Mouse (Mus musculus): Measurements from ENCODE around the gene Aoc2.
A peak's percentile ranks its signal among the peaks of the same experiment; 100 is the strongest.

The Aoc2 gene

DNA sequence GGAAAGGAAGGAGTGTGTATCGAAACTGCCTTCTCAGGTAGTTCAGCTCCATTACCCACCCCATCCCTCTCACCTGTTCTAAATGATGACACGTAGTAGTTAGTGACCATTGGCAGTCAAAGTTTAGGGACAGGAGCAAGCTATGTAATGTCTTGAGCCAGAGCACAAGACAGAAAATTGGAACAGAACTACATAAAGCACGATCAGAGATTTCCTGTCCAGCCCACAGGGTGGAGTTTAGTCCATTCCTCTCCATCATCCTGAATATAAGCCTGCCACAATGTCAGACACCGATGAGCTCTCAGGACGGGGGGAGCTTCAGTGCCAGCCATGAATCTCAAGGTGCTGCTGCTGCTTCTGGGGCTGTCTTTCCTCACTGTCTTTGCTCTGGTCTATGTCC, at the start of gene Aoc2:
Gene Aoc2 (plus strand): TSS at position 301 of the 400 bp plus-strand sequence.
- DNase-seq = no peak

GRCm38 (mm10) chr11:101275309-101275708, 49.6 kb upstream of the Aoc2 start:
- DNase-seq = no peak

DNA sequence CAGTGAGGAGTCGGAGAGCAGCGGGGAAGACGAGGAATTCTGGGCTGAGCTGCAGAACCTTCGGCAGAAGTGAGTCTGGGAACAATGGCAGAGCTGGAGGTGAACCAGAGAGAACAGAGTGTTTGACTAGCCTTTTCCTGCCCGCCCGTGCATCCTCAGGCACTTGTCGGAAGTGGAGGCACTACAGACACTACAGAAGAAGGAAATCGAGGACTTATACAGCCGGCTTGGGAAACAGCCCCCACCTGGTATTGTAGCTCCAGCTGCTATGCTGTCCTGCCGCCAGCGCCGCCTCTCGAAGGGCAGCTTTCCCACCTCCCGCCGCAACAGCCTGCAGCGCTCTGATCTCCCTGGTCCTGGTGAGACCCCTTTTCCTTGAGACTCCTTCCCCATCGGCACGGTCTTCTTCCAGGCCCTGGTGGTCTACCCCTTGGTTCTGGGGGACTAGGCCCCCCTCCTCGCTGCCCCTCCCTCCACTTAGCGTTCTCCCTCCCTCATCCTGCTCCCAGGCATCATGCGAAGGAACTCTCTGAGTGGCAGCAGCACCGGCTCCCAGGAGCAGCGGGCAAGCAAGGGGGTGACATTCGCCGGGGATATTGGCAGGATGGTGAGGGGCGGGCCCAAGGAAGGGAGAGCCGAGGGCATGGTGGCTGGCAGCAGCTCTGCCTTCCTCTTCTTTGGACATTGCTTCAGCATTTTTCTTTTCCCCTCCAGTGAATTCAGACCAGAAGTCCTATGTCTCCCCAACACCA, 48.4 kb upstream of the Aoc2 start:
- DNase-seq = peak; percentile 39 to 41

GRCm38 (mm10) chr11:101277381-101278222, 47.3 kb upstream of the Aoc2 start:
- DNase-seq = peak; percentile 39 to 47

DNA sequence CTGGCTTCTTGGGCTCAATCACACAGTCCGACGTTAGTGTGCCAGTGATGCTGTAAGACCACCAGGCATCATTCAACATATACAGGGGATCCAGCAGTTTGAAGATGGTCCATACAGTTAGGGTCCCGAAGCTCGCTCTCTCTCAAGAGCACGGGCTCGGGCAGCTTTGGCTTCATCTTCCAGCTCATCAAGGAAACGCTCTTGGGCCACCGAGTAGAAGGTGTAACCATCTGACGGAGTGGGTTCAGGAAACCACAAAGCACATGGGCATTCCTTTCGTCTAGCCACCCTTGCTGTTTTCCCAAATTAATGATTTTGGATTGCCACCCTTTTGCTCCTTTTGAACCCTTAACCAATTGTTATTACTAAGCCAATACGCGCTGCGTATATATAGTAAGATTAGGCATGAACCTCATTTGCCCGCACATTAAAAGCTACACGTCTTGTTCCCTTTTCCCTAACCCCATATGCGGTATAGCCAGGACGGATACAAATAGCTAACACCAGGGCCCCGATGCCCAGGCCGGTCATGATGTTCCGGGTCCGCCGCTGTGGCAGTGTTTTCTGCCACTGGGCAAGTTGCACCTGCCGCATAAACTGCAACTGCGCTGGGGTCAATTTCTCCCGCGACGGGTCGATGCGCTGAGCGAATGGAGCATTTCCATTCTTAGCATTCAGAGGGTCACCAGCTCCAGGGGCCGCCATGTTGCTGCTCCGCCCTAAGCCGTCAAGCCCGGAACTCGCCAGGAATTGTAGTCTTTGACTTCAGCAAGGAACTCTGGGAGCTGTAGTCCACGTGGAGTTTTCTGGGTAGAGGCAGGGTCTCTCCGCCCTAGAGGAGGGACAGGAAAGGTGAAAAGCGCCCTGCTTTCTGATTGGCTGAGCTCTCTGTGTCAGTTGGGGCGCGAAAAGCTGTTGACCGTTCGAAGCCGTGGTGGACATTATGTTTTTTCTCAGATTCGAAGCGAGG, 46.4 kb upstream of the Aoc2 start, which contains the start of the genes Cntd1 and Coa3:
Gene Cntd1 (plus strand): TSS at position 790 of the 970 bp plus-strand sequence.
Gene Coa3 (minus strand): TSS at position 892 of the 970 bp plus-strand sequence.
- DNase-seq = peak; percentile 91 to 94

- DNase-seq = peak in 1 of 2 experiments; percentile 24
Measured at GRCm38 (mm10) chr11:101279193-101279569, 45.7 kb upstream of the Aoc2 start.

DNA sequence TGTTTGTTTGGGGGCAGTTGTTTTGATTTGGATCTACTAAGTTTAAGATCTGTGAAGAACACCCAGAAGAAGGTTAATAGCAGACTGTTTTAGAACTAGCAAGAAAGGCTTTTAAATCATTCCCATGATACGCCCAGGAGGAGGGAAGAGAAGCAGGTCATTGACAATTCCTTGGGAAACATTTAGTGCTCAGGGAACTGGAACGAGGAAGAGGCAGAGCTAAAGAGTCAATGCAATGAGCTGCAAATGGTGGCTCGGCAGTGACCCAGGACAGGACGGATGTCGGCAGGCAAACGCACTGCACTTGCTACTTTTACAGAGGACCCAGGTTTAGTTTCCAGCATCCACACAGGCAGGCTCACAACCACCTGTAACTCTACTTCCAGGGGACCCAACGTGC, 44.0 kb upstream of the Aoc2 start:
- DNase-seq = no peak

DNA sequence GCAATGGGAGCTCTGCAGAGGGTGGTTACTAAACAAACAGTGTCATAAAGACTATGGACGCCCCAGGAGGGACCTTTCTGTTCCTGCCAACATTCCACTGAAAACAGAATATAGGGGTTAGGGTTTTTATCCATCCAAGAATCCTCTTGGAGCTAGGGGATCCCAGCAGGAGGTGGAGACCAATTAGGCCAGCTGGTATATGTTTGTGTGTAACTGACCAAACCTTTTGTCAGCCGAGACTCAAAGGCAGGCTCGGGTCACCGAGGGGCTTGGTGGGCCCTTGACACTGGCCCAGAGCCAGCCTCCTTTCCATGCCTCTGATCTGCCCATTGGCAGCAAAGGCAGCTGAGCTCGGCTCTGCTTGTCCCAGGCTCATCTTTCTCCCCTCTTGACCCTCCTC, 42.0 kb upstream of the Aoc2 start:
- DNase-seq = no peak

DNA sequence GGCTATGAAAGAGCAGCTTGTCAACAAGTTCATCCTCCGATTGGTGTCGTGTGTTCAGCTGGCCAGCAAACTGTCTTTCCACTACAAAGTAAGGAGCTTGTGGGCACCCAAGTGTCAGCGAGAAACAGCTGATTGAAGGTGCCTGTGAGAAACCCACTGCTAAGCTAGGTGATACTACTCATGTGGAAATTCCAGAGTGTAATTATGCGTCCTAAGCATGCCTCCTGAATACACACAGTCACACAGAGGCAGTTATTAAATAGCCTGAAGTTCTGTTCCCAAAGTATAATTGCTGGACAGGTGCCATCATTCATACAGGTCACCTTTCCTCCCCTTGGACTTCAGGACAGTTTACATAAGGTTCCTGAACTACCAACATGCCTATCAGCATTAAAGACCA, 41.1 kb upstream of the Aoc2 start:
- DNase-seq = no peak

GRCm38 (mm10) chr11:101287306-101287705, 37.6 kb upstream of the Aoc2 start:
- DNase-seq = no peak

DNA sequence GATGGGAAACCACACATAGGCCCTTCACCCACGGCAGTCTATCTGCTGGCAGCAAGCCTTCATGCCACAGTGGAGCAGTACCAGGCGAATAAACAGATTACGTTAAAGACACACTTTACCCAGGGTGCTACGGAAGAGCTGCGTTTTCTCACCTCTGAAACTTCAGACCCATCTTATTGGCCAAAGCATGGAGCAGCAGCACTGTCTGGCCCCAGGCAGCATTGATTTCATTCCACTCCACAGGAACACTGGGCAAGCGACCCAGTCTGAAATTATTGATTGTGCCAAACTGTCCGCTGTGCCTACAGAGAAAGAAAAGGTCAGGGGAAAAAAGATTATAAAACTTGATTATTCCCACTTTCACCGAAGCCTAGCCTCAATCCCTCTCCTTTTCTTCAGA, 33.6 kb upstream of the Aoc2 start:
- DNase-seq = no peak

DNA sequence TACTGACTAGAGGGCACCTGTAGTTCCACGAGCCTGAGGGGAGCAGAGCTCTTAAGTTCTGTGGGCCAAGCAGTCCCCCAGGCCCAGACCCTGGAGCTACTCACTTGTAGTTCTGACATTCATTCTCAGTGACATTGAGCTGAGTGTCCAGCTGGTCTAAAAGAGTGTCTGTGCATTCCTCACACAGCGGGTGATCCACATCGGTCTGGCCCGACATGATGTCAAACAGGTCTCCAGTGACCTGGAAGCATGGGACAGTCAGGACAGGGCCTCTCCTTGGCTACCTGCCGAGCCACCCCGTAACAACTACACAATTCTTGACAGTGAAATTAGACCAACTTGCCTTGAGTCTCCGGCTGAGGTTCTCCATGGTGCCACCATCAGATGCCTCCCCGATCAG, 29.7 kb upstream of the Aoc2 start:
- DNase-seq = no peak

DNA sequence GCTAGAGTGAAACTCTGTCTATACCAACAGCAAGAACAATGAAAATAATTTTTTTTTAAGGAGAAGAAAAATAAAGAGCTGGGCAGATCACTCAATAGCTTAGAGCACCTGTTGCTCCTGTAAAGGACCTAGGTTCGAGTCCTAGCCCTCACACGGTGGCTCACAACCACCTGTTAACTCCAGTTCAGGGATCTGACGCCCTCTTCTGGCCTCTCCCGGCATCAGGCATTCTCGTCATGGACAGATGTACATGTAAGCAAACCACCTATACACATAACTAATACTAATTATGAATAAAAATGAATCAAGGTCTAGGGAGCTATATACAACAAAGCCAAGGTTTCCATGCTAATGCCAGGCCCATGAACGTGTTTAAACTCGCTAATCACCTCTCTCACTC, 24.0 kb upstream of the Aoc2 start:
- peak; percentile 27 to 38 for DNase-seq

DNA sequence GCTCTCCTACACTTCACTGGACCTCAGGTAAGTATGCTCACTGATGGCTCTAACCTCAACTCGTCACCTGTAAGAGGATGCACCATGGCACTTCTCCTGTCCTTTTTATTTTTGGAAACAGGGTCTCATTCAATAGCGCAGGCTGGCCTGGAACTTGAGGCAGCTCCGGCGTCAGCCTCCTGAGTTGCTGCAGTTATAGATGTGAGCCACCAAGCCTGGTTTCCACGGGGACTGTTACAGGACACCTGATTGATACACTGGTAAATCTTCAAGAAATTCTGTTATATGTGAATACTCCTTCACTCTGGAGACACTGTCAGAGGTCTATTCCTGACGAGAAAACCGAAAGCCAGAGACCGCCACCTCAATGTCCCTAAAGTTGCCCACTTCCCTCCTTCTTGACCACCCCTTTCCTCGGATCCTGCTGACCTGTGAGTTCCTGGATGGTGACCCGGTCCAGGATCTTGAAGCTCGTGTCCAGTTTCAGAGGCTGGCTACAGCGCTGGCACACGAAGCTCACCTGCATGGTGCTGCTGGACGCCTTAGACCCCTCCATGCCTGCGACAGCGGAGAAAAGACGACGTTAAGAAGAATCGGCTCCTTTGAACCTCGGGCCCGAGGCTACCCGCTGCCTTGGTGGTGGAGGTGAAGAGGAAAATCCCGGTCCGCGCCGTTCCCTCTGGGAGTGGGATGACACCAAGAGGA, 23.4 kb upstream of the Aoc2 start:
- no peak for DNase-seq

- DNase-seq = peak; percentile 99 to 100
Measured at GRCm38 (mm10) chr11:101302004-101302798, 22.7 kb upstream of the Aoc2 start, which contains the start of gene Becn1. Gene Becn1 (minus strand): TSS chr11:101302286.

DNA sequence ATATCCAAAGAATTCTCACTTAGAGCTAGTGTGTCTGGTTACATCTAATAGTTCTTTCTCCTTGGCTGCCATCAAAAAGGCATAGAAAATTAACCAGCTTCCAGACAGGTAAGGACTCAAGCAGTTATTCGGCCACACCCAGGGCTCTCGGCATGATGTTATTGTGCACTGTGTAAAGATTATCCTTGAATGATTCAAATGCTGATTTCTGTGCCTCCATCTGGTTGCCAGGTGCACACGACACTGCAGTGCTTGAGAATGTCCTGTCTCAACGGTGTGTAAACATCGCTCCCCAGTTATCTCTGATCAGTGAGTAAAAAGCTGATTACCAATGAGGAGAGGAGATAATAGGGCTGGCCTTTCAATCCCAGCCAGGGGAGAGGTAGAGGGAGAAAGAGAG, 17.1 kb upstream of the Aoc2 start:
- no peak for DNase-seq

DNA sequence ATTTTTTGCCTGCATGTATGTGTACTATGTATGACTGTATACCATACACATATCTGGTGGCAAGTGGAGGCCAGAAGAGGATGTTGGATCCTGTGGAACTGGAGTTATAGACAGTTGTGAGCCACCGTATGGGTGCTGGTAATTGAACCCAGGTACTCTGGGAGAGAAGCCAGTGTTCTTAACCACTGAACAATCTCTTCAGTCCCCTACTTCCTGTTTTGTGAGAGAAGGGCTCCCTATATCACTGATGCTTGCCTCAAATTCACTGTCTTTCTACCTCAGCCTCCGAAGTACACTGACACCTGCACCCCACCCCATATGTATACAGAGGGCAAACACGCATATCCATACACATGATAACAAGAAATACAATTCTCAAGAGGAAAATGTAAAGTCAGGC, 13.8 kb upstream of the Aoc2 start:
- DNase-seq = no peak

GRCm38 (mm10) chr11:101312150-101312549, 12.7 kb upstream of the Aoc2 start:
- no peak for DNase-seq

DNA sequence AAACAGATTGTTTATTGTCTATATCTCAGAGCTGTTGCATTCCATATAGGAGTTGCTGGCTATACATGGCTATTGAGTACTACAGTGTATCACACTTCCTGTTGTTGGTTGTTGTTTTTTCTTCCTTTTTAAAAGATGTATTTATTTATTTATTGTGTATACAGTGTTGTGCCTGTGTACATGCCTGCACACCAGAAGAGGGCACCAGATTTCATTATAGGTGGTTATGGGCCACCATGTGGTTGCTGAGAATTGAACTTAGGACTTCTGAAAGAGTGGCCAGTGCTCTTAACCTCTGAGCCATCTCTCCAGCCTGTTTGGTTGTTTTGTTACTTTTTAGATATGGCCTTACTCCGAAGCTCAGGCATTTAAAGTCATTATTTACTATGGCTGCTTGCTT, 10.3 kb upstream of the Aoc2 start:
- no peak for DNase-seq

DNA sequence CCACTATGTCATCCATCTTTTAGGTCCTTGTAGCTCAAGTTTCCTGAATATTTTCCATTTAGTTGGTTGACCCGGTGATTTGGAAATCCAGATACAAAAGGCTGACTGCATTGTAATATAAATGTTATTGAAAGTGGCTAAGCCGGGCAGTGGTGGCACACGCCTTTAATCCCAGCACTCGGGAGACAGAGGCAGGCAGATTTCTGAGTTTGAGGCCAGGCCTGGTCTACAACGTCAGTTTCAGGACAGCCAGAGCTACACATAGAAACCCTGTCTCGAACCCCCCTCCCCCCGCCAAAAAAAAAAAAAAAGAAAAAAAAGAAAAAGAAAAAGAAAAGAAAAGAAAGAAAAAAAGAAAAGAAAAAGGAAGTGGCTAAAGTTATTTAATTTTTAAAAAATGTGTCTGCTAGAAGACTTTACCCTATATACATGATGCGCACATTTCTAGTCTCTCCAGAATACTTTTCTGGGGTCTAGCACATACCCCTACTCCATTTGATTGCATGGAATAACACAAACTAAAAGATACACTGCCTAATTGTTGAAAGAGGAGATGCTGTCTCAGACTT, 9.7 kb upstream of the Aoc2 start:
- DNase-seq = no peak

Data from cerebellum, postnatal 10 days (tissue).